Mouse (Mus musculus): ENCODE results near the gene Ksr2.

The Ksr2 gene

GRCm38 (mm10) chr5:117523010-117523409 is 109.2 kb downstream of the Ksr2 start:
- WGBS, result 51% methylated on average over 10 of the region's 10 CpGs

- 60% methylated on average over 6 of the region's 6 CpGs for WGBS
These were observed 117.2 kb downstream of the Ksr2 start for GRCm38 (mm10) chr5:117530991-117531390.

- 84% methylated on average over 3 of the region's 3 CpGs for WGBS
These were observed 125.4 kb downstream of the Ksr2 start for GRCm38 (mm10) chr5:117539221-117539620.

- 73% methylated on average over 8 of the region's 8 CpGs for WGBS
These were observed 127.9 kb downstream of the Ksr2 start for GRCm38 (mm10) chr5:117541654-117542053.

- 60% methylated on average over 25 of the region's 25 CpGs for WGBS
These were observed 133.0 kb downstream of the Ksr2 start for GRCm38 (mm10) chr5:117546694-117547268.

GRCm38 (mm10) chr5:117550992-117551391 is 137.2 kb downstream of the Ksr2 start:
- 31% methylated on average over 9 of the region's 9 CpGs for WGBS

GRCm38 (mm10) chr5:117552096-117552495 is 138.3 kb downstream of the Ksr2 start:
- 88% methylated on average over 8 of the region's 8 CpGs for WGBS

- 85% methylated on average over 4 of the region's 4 CpGs for WGBS
These were observed 140.7 kb downstream of the Ksr2 start for GRCm38 (mm10) chr5:117554505-117554904.

- 50% methylated on average over 9 of the region's 9 CpGs for WGBS
These were observed 142.8 kb downstream of the Ksr2 start for GRCm38 (mm10) chr5:117556570-117556969.

GRCm38 (mm10) chr5:117561080-117561479 is 147.3 kb downstream of the Ksr2 start:
- WGBS, result 39% methylated on average over 2 of the region's 2 CpGs

- WGBS, result 53% methylated on average over 12 of the region's 12 CpGs
These were observed 152.4 kb downstream of the Ksr2 start for GRCm38 (mm10) chr5:117566051-117566665.

- WGBS, result 85% methylated on average over 6 of the region's 6 CpGs
These were observed 155.5 kb downstream of the Ksr2 start for GRCm38 (mm10) chr5:117569190-117569795.

GRCm38 (mm10) chr5:117572428-117572827 is 158.6 kb downstream of the Ksr2 start:
- WGBS, result 51% methylated on average over 14 of the region's 14 CpGs

GRCm38 (mm10) chr5:117574894-117575293 is 161.1 kb downstream of the Ksr2 start:
- WGBS, result 32% methylated on average over 7 of the region's 7 CpGs

- 57% methylated on average over 5 of the region's 5 CpGs for WGBS
These were observed 163.8 kb downstream of the Ksr2 start for GRCm38 (mm10) chr5:117577598-117577997.

- WGBS, result 86% methylated on average over 3 of the region's 3 CpGs
These were observed 167.9 kb downstream of the Ksr2 start for GRCm38 (mm10) chr5:117581711-117582110.

- 50% methylated on average over 1 of the region's 1 CpGs for WGBS
These were observed 170.6 kb downstream of the Ksr2 start for GRCm38 (mm10) chr5:117584428-117584827.

GRCm38 (mm10) chr5:117589266-117589665 is 175.5 kb downstream of the Ksr2 start:
- 43% methylated on average over 6 of the region's 6 CpGs for WGBS

GRCm38 (mm10) chr5:117593273-117593672 is 179.5 kb downstream of the Ksr2 start:
- WGBS, result 53% methylated on average over 19 of the region's 19 CpGs

GRCm38 (mm10) chr5:117596803-117597202 is 183.0 kb downstream of the Ksr2 start:
- whole genome bisulfite sequencing, result 73% methylated on average over 3 of the region's 3 CpGs

- WGBS, result 67% methylated on average over 9 of the region's 9 CpGs
These were observed 188.2 kb downstream of the Ksr2 start for GRCm38 (mm10) chr5:117602026-117602425.

- WGBS, result 42% methylated on average over 15 of the region's 15 CpGs
These were observed 194.0 kb downstream of the Ksr2 start for GRCm38 (mm10) chr5:117607761-117608309.

All from cerebral cortex, adult 2 months (tissue).